Mouse (Mus musculus) cortical plate, adult 2 months (tissue): ENCODE measurements at regions not wholly inside any gene's neighbourhood (a gene's known extent, or its start where the extent isn't known, plus 50 kb on each side); places are given as distances from the start of the nearest gene placed in this dataset.

ENCODE experiments used
- H3K27ac ChIP-seq: fragments of 200-500 bp; 2 replicates; pipeline ENCODE4 v1.5.1; 2012; ENCODE audit warnings: low read length, control low read depth, inconsistent platforms; ENCODE audit not compliant: insufficient read depth
- H3K4me1 ChIP-seq: fragments of 200-500 bp; 2 replicates; pipeline ENCODE4 v1.6.1; 2011; ENCODE audit warnings: low read length; ENCODE audit not compliant: control insufficient read depth, insufficient read depth
- H3K4me3 ChIP-seq: fragments of 200-500 bp; 2 replicates; pipeline ENCODE4 v1.5.1; 2011; ENCODE audit warnings: mild to moderate bottlenecking, low read length, control low read depth; ENCODE audit not compliant: insufficient read depth
- CTCF ChIP-seq: fragments of 200-500 bp; IDR thresholded peaks from 2 replicates; pipeline ENCODE4 v1.5.1; 2011; ENCODE audit warnings: mild to moderate bottlenecking, control low read depth, low read length; ENCODE audit not compliant: insufficient read depth; ENCODE audit errors: extremely low read depth
- POLR2A ChIP-seq: fragments of 200-500 bp; IDR thresholded peaks from 2 replicates; pipeline ENCODE4 v1.6.1; 2011; ENCODE audit warnings: mild to moderate bottlenecking, low read length, control low read depth; ENCODE audit not compliant: insufficient read depth; ENCODE audit errors: extremely low read depth

DNA sequence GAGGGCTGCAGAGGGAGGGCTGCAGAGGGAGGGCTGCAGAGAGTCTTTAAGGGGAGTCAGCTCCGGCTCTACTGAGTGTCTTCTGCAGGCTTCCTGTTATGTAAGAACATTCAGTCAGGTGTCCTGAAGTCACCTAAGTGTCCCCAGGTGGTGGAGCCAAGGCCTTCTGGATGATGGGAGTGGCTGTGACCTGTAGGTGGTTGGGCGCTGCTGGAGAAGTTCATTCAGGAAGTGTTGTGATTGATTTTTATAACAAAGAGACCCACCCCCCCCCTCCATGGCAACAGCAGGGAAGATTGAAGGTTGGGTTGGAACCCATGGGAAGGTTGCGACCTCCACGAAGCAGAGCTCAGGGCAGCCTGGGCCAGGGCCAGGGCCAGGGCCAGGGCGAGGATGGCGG lies 53.9 kb upstream of the Zfp706 start:
- Histone ChIP-seq H3K4me3 (no peak overlapping the region), H3K4me1 (peaks cover 7% of the 10 kb centered on the region; the same call in 1 of the 2 replicates), H3K27ac (no peak overlapping the region)
- TF ChIP-seq POLR2A (no peak), CTCF (no peak)

DNA sequence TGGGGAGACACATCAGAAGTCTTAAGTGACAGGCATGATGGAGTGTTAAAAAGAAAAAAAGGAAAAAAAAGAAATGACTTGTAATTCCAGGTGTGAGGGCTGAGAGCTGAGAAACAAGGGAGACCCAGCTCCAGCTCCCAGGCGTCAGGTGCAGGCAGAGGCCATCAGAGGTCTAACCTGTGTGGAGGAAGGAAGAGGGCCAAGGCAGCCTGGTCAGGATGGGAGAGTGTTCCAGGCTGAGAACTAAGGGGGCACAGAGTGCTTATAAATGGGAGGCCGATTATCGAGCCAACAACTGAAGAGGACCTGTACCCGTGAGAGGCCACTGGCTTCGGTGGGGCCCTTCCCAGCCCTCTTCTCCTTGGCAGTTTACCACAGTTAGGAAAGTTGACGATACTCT lies 53.3 kb upstream of the Zfp706 start:
- H3K4me1 ChIP-seq, result peaks cover 6% of the 10 kb centered on the region; the same call in 1 of the 2 replicates
- H3K4me3 ChIP-seq, result no peak overlapping the region
- H3K27ac ChIP-seq, result no peak overlapping the region
- TF ChIP-seq POLR2A (no peak), CTCF (no peak)
